Mouse (Mus musculus) G1E (cell line): ENCODE measurements around the gene Atrnl1. TPM values are rescaled to one million over a fixed set of nuclear protein-coding genes. Genes with fewer than 3 reads are reported as not detected.

Source experiments
- ATAC-seq: 2 replicates; pipeline ENCODE4 v1.8.0; 2016; ENCODE audit warnings: mild to moderate bottlenecking; ENCODE audit not compliant: insufficient number of reproducible peaks, poor library complexity, low FRiP score, severe bottlenecking; ENCODE audit errors: extremely low read depth
- DNase-seq: peaks from one replicate; pipeline ENCODE4 v3.0.0; 2012; ENCODE audit warnings: low spot score
- H3K27me3 ChIP-seq: 2 replicates; pipeline ENCODE4 v1.6.1; 2012; ENCODE audit warnings: mild to moderate bottlenecking, low read length, inconsistent platforms; ENCODE audit not compliant: insufficient read depth
- H3K36me3 ChIP-seq: replicated peaks from 2 replicates; pipeline ENCODE3; 2012; ENCODE audit warnings: mild to moderate bottlenecking, inconsistent platforms
- H3K4me1 ChIP-seq: 2 replicates; pipeline ENCODE4 v1.6.1; 2012; ENCODE audit warnings: low read depth, low read length, inconsistent platforms, mixed read lengths; ENCODE audit not compliant: insufficient read depth
- H3K4me3 ChIP-seq: 2 replicates; pipeline ENCODE4 v1.5.1; 2012; ENCODE audit warnings: low read depth, mild to moderate bottlenecking, inconsistent platforms, low read length, moderate library complexity, mixed read lengths
- H3K9me3 ChIP-seq: replicated peaks from 2 replicates; pipeline ENCODE4 v1.6.1; 2012; ENCODE audit warnings: inconsistent platforms
- CTCF ChIP-seq: IDR thresholded peaks from 2 replicates; pipeline ENCODE4 v1.5.1; 2012; ENCODE audit warnings: low read depth, low read length, inconsistent platforms, mixed read lengths
- GATA1 ChIP-seq: IDR thresholded peaks from 2 replicates; pipeline ENCODE4 v1.6.1; 2012; ENCODE audit warnings: borderline replicate concordance, low read length, inconsistent platforms, mixed read lengths
- GATA2 ChIP-seq: IDR thresholded peaks from 2 replicates; pipeline ENCODE4 v1.6.1; 2012; ENCODE audit warnings: low read depth, low read length, inconsistent platforms, borderline replicate concordance
- POLR2AphosphoS5 ChIP-seq: IDR thresholded peaks from 2 replicates; pipeline ENCODE4 v1.6.1; 2012; ENCODE audit warnings: low read depth, low read length, inconsistent platforms; ENCODE audit not compliant: insufficient replicate concordance
- TAL1 ChIP-seq: conservative IDR thresholded peaks from 2 replicates; pipeline ENCODE4 v1.6.1; 2012; ENCODE audit warnings: low read depth, low read length, inconsistent platforms, mixed read lengths
- polyA plus RNA-seq: library from polyadenylated mRNA; stranded (reverse); fragments of >175 nt; gene quantifications from 2 replicates; pipeline ENCODE4 v1.2.3, GENCODE M21; 2012
- total RNA-seq, 2 experiments: library from RNA; stranded (forward) in 1 of 2; stranded (reverse) in 1 of 2; fragments of 200-1000 nt in 1 of 2; fragments of >200 nt in 1 of 2; fragmentation: Nextera tagmentation in 1 of 2; gene quantifications; 2 replicates each; pipeline ENCODE4 v1.2.3; 2014 to 2017

The Atrnl1 gene
- total and polyA plus RNA-seq, 3 experiments: 0.52 to 5.8 (median 3.2) TPM

GRCm38 (mm10) chr19:58075252-58075651 is 464.4 kb downstream of the Atrnl1 start:
- ATAC-seq (no peak), DNase-seq (no peak)
- H3K4me3 ChIP-seq: no peak overlapping the region
- peaks cover 14% of the 10 kb centered on the region for H3K9me3 ChIP-seq
- no peaks in the 10 kb centered on the region for H3K27me3 ChIP-seq
- TF ChIP-seq TAL1: no peak
- no peak for TF ChIP-seq GATA2
- TF ChIP-seq POLR2AphosphoS5: no peak
- TF ChIP-seq CTCF: no peak
- no peak for TF ChIP-seq GATA1
- no peaks in the 10 kb centered on the region for H3K4me1 ChIP-seq
- H3K36me3 ChIP-seq: no peaks in the 10 kb centered on the region

- Histone ChIP-seq H3K36me3 (no peaks in the 10 kb centered on the region), H3K4me3 (no peak overlapping the region), H3K27me3 (no peaks in the 10 kb centered on the region), H3K9me3 (peaks cover 18% of the 10 kb centered on the region), H3K4me1 (no peaks in the 10 kb centered on the region)
- no peak for DNase-seq
- ATAC-seq: no peak
- TF ChIP-seq GATA1 (no peak), GATA2 (no peak), TAL1 (no peak), CTCF (no peak), POLR2AphosphoS5 (no peak)
Observed at GRCm38 (mm10) chr19:58076961-58077371, 466.1 kb downstream of the Atrnl1 start.

GRCm38 (mm10) chr19:58077529-58078070 is 466.8 kb downstream of the Atrnl1 start:
- Histone ChIP-seq H3K9me3 (peaks cover 22% of the 10 kb centered on the region), H3K36me3 (no peaks in the 10 kb centered on the region), H3K27me3 (no peaks in the 10 kb centered on the region), H3K4me3 (no peak overlapping the region), H3K4me1 (no peaks in the 10 kb centered on the region)
- DNase-seq (no peak), ATAC-seq (no peak)
- TF ChIP-seq GATA1: no peak
- no peak for TF ChIP-seq CTCF
- TF ChIP-seq GATA2: no peak
- TF ChIP-seq POLR2AphosphoS5: no peak
- TF ChIP-seq TAL1: no peak

- DNase-seq (no peak), ATAC-seq (no peak)
- peaks cover 22% of the 10 kb centered on the region for H3K9me3 ChIP-seq
- no peak for TF ChIP-seq POLR2AphosphoS5
- TF ChIP-seq TAL1: no peak
- no peak for TF ChIP-seq CTCF
- TF ChIP-seq GATA2: no peak
- no peak for TF ChIP-seq GATA1
- no peak overlapping the region for H3K4me3 ChIP-seq
- H3K27me3 ChIP-seq: no peaks in the 10 kb centered on the region
- H3K36me3 ChIP-seq: no peaks in the 10 kb centered on the region
- H3K4me1 ChIP-seq: no peaks in the 10 kb centered on the region
Observed at GRCm38 (mm10) chr19:58080168-58080567, 469.3 kb downstream of the Atrnl1 start.

- ATAC-seq (no peak), DNase-seq (no peak)
- TF ChIP-seq CTCF: no peak
- no peak for TF ChIP-seq GATA2
- Histone ChIP-seq H3K36me3 (no peaks in the 10 kb centered on the region), H3K27me3 (no peaks in the 10 kb centered on the region), H3K4me1 (no peaks in the 10 kb centered on the region), H3K4me3 (no peak overlapping the region), H3K9me3 (peaks cover 34% of the 10 kb centered on the region)
Observed at GRCm38 (mm10) chr19:58082751-58083150, 471.9 kb downstream of the Atrnl1 start.

GRCm38 (mm10) chr19:58084826-58085225 is 474.0 kb downstream of the Atrnl1 start:
- Histone ChIP-seq H3K4me1 (no peaks in the 10 kb centered on the region), H3K9me3 (peaks cover 46% of the 10 kb centered on the region), H3K27me3 (no peaks in the 10 kb centered on the region), H3K36me3 (no peaks in the 10 kb centered on the region), H3K4me3 (no peak overlapping the region)
- ATAC-seq: no peak
- DNase-seq: no peak
- no peak for TF ChIP-seq GATA1
- no peak for TF ChIP-seq GATA2
- TF ChIP-seq TAL1: no peak
- no peak for TF ChIP-seq CTCF
- TF ChIP-seq POLR2AphosphoS5: no peak
